Mouse (Mus musculus) megakaryocyte progenitor cell, adult 5-6 weeks (primary cell): ENCODE measurements around the gene Ebna1bp2. TPM values are rescaled to one million over a fixed set of nuclear protein-coding genes. Genes with fewer than 3 reads are reported as not detected.

ENCODE experiments used
- total RNA-seq, 2 experiments: library from RNA; stranded (forward) in 1 of 2; stranded (reverse) in 1 of 2; fragments of 157-497, 149-512 nt in 1 of 2; fragments of 200-1000 nt in 1 of 2; gene quantifications; 2 replicates each; pipeline versions ENCODE4 v1.2.3 to v1.2.4; 2015 to 2017

Ebna1bp2 gene
- total RNA-seq, 2 experiments from 2014 or later: 133 to 146 TPM

Other genes starting within 250 kb of the Ebna1bp2 start
- 12.0 and 13.7 TPM in 2 replicates for gene Szt2, start 211.5 kb upstream of the Ebna1bp2 start, total RNA-seq (2015)
- 4.0 and 5.3 TPM in 2 replicates for gene Szt2, start 211.5 kb upstream of the Ebna1bp2 start, total RNA-seq (2017)
- 66.5 and 94.1 TPM in 2 replicates for gene Med8, start 211.5 kb upstream of the Ebna1bp2 start, total RNA-seq (2015)
- 90.5 and 104 TPM in 2 replicates for gene Med8, start 211.5 kb upstream of the Ebna1bp2 start, total RNA-seq (2017)
- gene Elovl1, start 192.7 kb upstream of the Ebna1bp2 start, total RNA-seq (2015): 73.6 and 93.7 TPM in 2 replicates
- 58.7 and 64.1 TPM in 2 replicates for gene Elovl1, start 192.7 kb upstream of the Ebna1bp2 start, total RNA-seq (2017)
- gene Cdc20, start 183.4 kb upstream of the Ebna1bp2 start, total RNA-seq (2015): 42.5 and 50.4 TPM in 2 replicates
- 87.4 and 89.5 TPM in 2 replicates for gene Cdc20, start 183.4 kb upstream of the Ebna1bp2 start, total RNA-seq (2017)
- gene Mpl, start 163.3 kb upstream of the Ebna1bp2 start, total RNA-seq (2015): 1.1 and 9.0 TPM in 2 replicates
- 0.12 and 0.95 TPM in 2 replicates for gene Mpl, start 163.3 kb upstream of the Ebna1bp2 start, total RNA-seq (2017)
- 4.3 and 4.4 TPM in 2 replicates for gene Tie1, start 130.7 kb upstream of the Ebna1bp2 start, total RNA-seq (2015)
- gene Tie1, start 130.7 kb upstream of the Ebna1bp2 start, total RNA-seq (2017): 3.5 and 4.3 TPM in 2 replicates
- gene 2610528J11Rik, start 93.8 kb upstream of the Ebna1bp2 start, total RNA-seq (2015): not detected in 2 replicates
- gene 2610528J11Rik, start 93.8 kb upstream of the Ebna1bp2 start, total RNA-seq (2017): not detected in 2 replicates
- gene Tmem125, start 76.8 kb upstream of the Ebna1bp2 start, total RNA-seq (2015): 0.25 and 0.71 TPM in 2 replicates
- 0.41 TPM in 1 of 2 replicates, not detected in the other for gene Tmem125, start 76.8 kb upstream of the Ebna1bp2 start, total RNA-seq (2017)
- gene Cfap57, start within 50 bp of the Ebna1bp2 start, total RNA-seq (2015): 1.2 and 1.5 TPM in 2 replicates
- 3.5 and 4.3 TPM in 2 replicates for gene Cfap57, start within 50 bp of the Ebna1bp2 start, total RNA-seq (2017)
- gene Olfr62, start 38.2 kb downstream of the Ebna1bp2 start, total RNA-seq (2015): not detected in 2 replicates
- not detected in 2 replicates for gene Olfr62, start 38.2 kb downstream of the Ebna1bp2 start, total RNA-seq (2017)
- gene Olfr1342, start 72.0 kb downstream of the Ebna1bp2 start, total RNA-seq (2015): not detected in 2 replicates
- not detected in 2 replicates for gene Olfr1342, start 72.0 kb downstream of the Ebna1bp2 start, total RNA-seq (2017)
- not detected in 2 replicates for gene Olfr1341, start 82.7 kb downstream of the Ebna1bp2 start, total RNA-seq (2015)
- gene Olfr1341, start 82.7 kb downstream of the Ebna1bp2 start, total RNA-seq (2017): not detected in 2 replicates
- gene Olfr1340, start 99.3 kb downstream of the Ebna1bp2 start, total RNA-seq (2015): not detected in 2 replicates
- gene Olfr1340, start 99.3 kb downstream of the Ebna1bp2 start, total RNA-seq (2017): not detected in 2 replicates
- not detected in 2 replicates for gene Olfr1339, start 111.4 kb downstream of the Ebna1bp2 start, total RNA-seq (2015)
- not detected in 2 replicates for gene Olfr1339, start 111.4 kb downstream of the Ebna1bp2 start, total RNA-seq (2017)
- not detected in 2 replicates for gene Olfr1338, start 137.9 kb downstream of the Ebna1bp2 start, total RNA-seq (2015)
- gene Olfr1338, start 137.9 kb downstream of the Ebna1bp2 start, total RNA-seq (2017): not detected in 2 replicates
- not detected in 2 replicates for gene Olfr1337, start 161.8 kb downstream of the Ebna1bp2 start, total RNA-seq (2015)
- gene Olfr1337, start 161.8 kb downstream of the Ebna1bp2 start, total RNA-seq (2017): not detected in 2 replicates
- not detected in 2 replicates for gene Olfr1335, start 189.1 kb downstream of the Ebna1bp2 start, total RNA-seq (2015)
- not detected in 2 replicates for gene Olfr1335, start 189.1 kb downstream of the Ebna1bp2 start, total RNA-seq (2017)
- gene Olfr1333, start 215.5 kb downstream of the Ebna1bp2 start, total RNA-seq (2015): not detected in 2 replicates
- gene Olfr1333, start 215.5 kb downstream of the Ebna1bp2 start, total RNA-seq (2017): not detected in 2 replicates
- gene Olfr1331, start 243.8 kb downstream of the Ebna1bp2 start, total RNA-seq (2015): not detected in 2 replicates
- gene Olfr1331, start 243.8 kb downstream of the Ebna1bp2 start, total RNA-seq (2017): not detected in 2 replicates